Mouse (Mus musculus) midbrain, embryonic 12.5 days (tissue): ENCODE measurements around the gene Vps45. TPM values are rescaled to one million over a fixed set of nuclear protein-coding genes. Genes with fewer than 3 reads are reported as not detected.
"Not testable (repeated sequence)": the region's sequence is repeated elsewhere in the genome, so short reads cannot be mapped to it uniquely, and the experiment has no call there.

ENCODE experiments used
- ATAC-seq: fragments of 200-750 bp; cut with Nextera tagmentation; 2 replicates; pipeline ENCODE4 v1.8.0; 2017; ENCODE audit warnings: low read depth, moderate TSS enrichment, moderate library complexity; ENCODE audit not compliant: low FRiP score
- H3K27ac ChIP-seq: fragments of 300-500 bp; sonication (generic); replicated peaks from 2 replicates; pipeline ENCODE4 v1.5.1; 2016; ENCODE audit warnings: mild to moderate bottlenecking
- H3K27me3 ChIP-seq: fragments of 300-500 bp; sonication (generic); 2 replicates; pipeline ENCODE4 v1.6.1; 2016; ENCODE audit warnings: mild to moderate bottlenecking
- H3K36me3 ChIP-seq: fragments of 300-500 bp; sonication (generic); 2 replicates; pipeline ENCODE4 v1.6.1; 2016
- H3K4me1 ChIP-seq: fragments of 300-500 bp; sonication (generic); 2 replicates; pipeline ENCODE4 v1.6.1; 2016
- H3K4me2 ChIP-seq: fragments of 300-500 bp; sonication (generic); replicated peaks from 2 replicates; pipeline ENCODE4 v1.6.1; 2016; ENCODE audit warnings: mild to moderate bottlenecking, moderate library complexity
- H3K4me3 ChIP-seq: fragments of 300-500 bp; sonication (generic); 2 replicates; pipeline ENCODE4 v1.5.1; 2016; ENCODE audit warnings: mild to moderate bottlenecking
- H3K9ac ChIP-seq: fragments of 300-500 bp; sonication (generic); replicated peaks from 2 replicates; pipeline ENCODE4 v1.6.1; 2016; ENCODE audit warnings: mild to moderate bottlenecking, moderate library complexity
- H3K9me3 ChIP-seq: fragments of 300-500 bp; sonication (generic); 2 replicates; pipeline ENCODE4 v1.6.1; 2016; ENCODE audit warnings: mild to moderate bottlenecking
- WGBS: fragments of 180-500 bp; shearing (Covaris S2); methylation state at CpG from one replicate; pipeline ENCODE4 v1.1.7; 2016; 5-methylcytosine and 5-hydroxymethylcytosine counted together
- polyA plus RNA-seq: library from polyadenylated mRNA; unstranded; fragments of >200 nt; fragmentation: Nextera tagmentation; extraction: Ambion mirVana; gene quantifications from 2 replicates; pipeline ENCODE4 v1.2.1, GENCODE M21; 2016

The Vps45 gene
- polyA plus RNA-seq, 1 experiment from 2014 or later, result 39.7 TPM

DNA sequence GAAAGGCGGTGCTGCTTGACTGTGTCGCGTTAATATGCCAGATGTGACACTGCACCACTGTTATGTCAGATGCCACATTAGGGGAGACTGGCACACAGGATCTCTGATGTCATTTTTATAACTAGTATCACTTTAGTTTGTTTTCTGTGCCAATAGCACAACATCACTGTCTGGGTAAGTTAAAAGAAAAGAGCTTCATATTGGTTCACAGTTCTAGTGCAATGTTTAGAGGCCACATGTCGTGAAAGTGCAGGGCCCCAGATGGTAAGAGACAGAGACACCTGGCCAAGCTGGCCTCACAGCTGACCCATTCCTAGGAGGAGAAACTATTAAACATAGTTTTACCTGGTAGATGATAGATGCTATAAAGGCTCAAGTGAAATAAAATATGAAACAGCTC lies 7.1 kb downstream of the Vps45 start:
- Histone ChIP-seq H3K9me3 (no peaks in the 10 kb centered on the region), H3K27me3 (no peaks in the 10 kb centered on the region), H3K9ac (no peak overlapping the region), H3K4me1 (no peaks in the 10 kb centered on the region), H3K27ac (no peak overlapping the region), H3K36me3 (peaks cover 15% of the 10 kb centered on the region), H3K4me2 (no peak overlapping the region), H3K4me3 (no peak overlapping the region)
- 84% methylated on average over 4 of the region's 4 CpGs for WGBS
- ATAC-seq, result no peak

GRCm38 (mm10) chr3:96050779-96051178 lies 7.5 kb downstream of the Vps45 start:
- no peaks in the 10 kb centered on the region for H3K27me3 ChIP-seq
- H3K9me3 ChIP-seq, result no peaks in the 10 kb centered on the region
- 83% methylated on average over 7 of the region's 7 CpGs for WGBS
- ATAC-seq, result no peak
- H3K27ac ChIP-seq, result no peak overlapping the region
- no peak overlapping the region for H3K9ac ChIP-seq
- H3K36me3 ChIP-seq, result peaks cover 19% of the 10 kb centered on the region
- H3K4me3 ChIP-seq, result no peak overlapping the region
- no peaks in the 10 kb centered on the region for H3K4me1 ChIP-seq
- H3K4me2 ChIP-seq, result no peak overlapping the region

DNA sequence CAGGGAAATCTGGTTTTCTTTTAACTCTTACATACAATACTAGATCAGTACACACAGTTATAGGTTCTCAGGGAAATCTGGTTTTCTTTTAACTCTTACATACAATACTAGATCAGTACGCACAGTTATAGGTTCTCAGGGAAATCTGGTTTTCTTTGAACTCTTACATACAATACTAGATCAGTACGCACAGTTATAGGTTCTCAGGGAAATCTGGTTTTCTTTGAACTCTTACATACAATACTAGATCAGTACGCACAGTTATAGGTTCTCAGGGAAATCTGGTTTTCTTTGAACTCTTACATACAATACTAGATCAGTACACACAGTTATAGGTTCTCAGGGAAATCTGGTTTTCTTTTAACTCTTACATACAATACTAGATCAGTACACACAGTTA lies 13.7 kb downstream of the Vps45 start:
- WGBS, result 87% methylated on average over 3 of the region's 3 CpGs
- not testable (repeated sequence) for H3K4me3 ChIP-seq, H3K27ac ChIP-seq, H3K4me1 ChIP-seq, H3K9ac ChIP-seq, H3K9me3 ChIP-seq, ATAC-seq, H3K27me3 ChIP-seq, H3K4me2 ChIP-seq
- H3K36me3 ChIP-seq, result peaks cover 13% of the 10 kb centered on the region

DNA sequence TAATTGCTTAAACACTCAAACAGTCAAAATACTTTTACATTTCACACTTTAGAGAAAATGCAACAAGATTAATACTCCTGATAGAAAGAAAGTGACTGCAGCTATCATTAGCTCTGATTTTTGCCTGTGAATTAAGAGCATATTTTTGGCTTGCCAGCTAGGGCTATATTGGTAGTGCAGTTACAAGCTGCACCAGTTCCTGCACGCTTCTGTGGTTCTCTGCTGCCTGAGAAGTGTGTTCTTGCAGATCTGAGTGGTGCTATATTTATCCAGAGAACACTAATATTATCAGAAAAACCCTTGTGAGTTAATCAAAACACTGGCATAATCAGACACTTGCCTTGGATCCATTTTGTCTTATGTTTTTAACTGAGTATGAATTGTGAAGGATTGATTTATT lies 15.2 kb downstream of the Vps45 start:
- 81% methylated on average over 1 of the region's 1 CpGs for WGBS
- H3K4me3 ChIP-seq, result no peak overlapping the region
- H3K4me1 ChIP-seq, result no peaks in the 10 kb centered on the region
- no peaks in the 10 kb centered on the region for H3K27me3 ChIP-seq
- H3K27ac ChIP-seq, result no peak overlapping the region
- H3K9me3 ChIP-seq, result no peaks in the 10 kb centered on the region
- H3K9ac ChIP-seq, result no peak overlapping the region
- peaks cover 13% of the 10 kb centered on the region for H3K36me3 ChIP-seq
- no peak for ATAC-seq
- no peak overlapping the region for H3K4me2 ChIP-seq

DNA sequence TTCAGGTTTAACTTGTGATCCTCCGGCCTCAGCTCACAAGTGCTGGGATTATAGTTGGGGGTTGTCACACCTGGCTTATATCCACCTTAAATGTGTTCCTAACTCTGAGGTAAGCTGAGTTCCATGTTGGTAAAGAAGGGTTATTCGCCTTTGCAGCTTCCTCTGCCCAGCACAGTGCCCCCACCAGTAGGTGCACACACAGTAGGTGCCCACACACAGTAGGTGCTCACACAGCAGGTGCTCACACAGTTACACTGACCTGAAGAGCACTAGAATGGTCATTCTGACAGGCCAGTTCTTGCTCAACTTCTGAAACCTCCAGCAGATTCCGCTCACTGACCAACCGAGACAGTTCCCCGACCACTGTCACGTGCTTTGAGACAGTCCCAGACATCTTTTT lies 17.2 kb downstream of the Vps45 start:
- Histone ChIP-seq H3K27ac (no peak overlapping the region), H3K4me1 (no peaks in the 10 kb centered on the region), H3K4me3 (no peak overlapping the region), H3K36me3 (peaks cover 11% of the 10 kb centered on the region), H3K9ac (no peak overlapping the region), H3K9me3 (no peaks in the 10 kb centered on the region), H3K27me3 (no peaks in the 10 kb centered on the region), H3K4me2 (no peak overlapping the region)
- no peak for ATAC-seq
- 96% methylated on average over 6 of the region's 6 CpGs for WGBS

GRCm38 (mm10) chr3:96040663-96041006 lies 17.6 kb downstream of the Vps45 start:
- H3K4me1 ChIP-seq, result no peaks in the 10 kb centered on the region
- no peak overlapping the region for H3K4me3 ChIP-seq
- no peak for ATAC-seq
- H3K9ac ChIP-seq, result no peak overlapping the region
- no peak overlapping the region for H3K4me2 ChIP-seq
- no peaks in the 10 kb centered on the region for H3K9me3 ChIP-seq
- no peaks in the 10 kb centered on the region for H3K27me3 ChIP-seq
- 89% methylated on average over 2 of the region's 2 CpGs for WGBS
- no peak overlapping the region for H3K27ac ChIP-seq
- H3K36me3 ChIP-seq, result peaks cover 10% of the 10 kb centered on the region

DNA sequence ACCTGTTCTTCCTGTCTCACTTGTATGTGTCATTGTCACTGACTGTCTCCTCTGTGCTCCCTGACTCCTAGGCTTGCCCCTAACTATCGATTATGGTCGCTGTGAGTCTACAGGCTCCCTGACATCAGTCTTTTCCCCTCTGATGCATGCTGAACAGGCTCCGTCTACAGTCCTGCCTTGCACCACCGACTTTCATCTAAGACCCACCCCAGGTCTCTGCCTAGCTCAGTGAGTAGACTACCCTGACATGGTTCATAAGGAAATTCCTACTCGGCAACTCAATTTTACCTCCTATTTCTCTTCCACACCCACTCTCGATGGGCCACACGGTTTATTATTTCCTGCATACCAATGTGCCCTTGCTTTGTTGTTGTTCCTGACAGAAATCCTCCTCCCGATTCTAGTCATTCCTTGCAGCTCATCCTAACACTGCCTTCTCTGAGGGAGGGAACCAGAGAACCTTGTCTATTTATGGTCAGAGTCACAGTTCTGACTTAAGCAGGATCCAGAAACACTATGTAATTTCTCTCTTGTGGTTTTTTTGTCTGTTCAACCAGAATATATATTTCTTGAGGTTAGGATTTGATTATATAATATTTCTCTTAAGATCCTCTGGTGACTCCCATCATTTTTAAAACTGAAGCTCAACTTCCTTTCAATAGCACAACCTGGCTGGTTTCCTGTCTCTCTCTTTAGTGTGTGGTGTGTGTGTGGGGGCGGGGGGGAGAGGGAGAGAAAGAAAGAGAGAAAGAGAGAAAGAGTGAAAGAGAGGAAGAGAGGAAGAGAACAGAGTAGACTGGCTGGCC lies 18.2 kb downstream of the Vps45 start:
- Histone ChIP-seq H3K4me3 (no peak overlapping the region), H3K9ac (no peak overlapping the region), H3K4me1 (no peaks in the 10 kb centered on the region), H3K9me3 (no peaks in the 10 kb centered on the region), H3K4me2 (no peak overlapping the region), H3K36me3 (peaks cover 6% of the 10 kb centered on the region), H3K27ac (no peak overlapping the region), H3K27me3 (no peaks in the 10 kb centered on the region)
- no peak for ATAC-seq
- 83% methylated on average over 9 of the region's 9 CpGs for WGBS

DNA sequence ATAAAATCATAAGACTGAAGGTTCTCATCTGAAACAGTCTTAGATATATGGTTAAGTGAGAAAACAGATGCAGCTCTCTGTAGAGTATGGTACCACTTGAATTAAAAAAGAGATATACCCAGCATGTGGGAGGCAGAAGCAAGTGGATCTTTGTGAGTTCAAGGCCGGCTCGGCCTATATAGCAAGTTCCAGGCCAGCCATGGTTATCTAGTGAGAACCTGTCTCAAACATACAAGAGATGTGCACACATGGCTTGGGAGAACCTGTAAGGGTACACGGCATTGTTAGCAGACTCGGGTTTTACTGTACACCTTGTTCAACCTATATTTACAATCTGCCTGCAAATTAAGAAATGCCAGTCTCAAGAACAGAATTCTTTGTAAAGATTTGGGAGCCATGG lies 19.4 kb downstream of the Vps45 start:
- no peaks in the 10 kb centered on the region for H3K9me3 ChIP-seq
- H3K4me3 ChIP-seq, result no peak overlapping the region
- H3K9ac ChIP-seq, result no peak overlapping the region
- H3K4me2 ChIP-seq, result no peak overlapping the region
- H3K36me3 ChIP-seq, result peaks cover 5% of the 10 kb centered on the region; the same call in 1 of the 2 replicates
- H3K4me1 ChIP-seq, result no peaks in the 10 kb centered on the region
- no peak overlapping the region for H3K27ac ChIP-seq
- no peaks in the 10 kb centered on the region for H3K27me3 ChIP-seq
- no peak for ATAC-seq
- 95% methylated on average over 4 of the region's 4 CpGs for WGBS

DNA sequence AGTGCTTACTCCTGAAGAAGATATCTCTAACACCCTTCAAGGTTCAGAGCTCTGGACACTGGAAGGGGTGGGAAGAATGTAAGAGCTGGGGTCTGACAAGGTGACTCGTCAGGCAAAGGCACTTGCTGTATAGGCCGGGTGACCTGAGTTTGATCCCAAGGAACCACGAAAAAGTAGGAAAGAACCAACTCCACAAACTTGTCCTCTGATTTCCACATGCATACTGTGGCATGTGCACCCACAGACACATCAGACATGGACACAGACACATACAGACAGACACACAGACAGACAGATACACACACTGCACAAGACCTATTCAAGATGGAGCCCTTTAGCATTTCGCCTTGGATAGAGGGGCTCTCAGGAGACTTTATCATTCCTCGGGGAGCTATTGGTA lies 20.1 kb downstream of the Vps45 start:
- H3K4me2 ChIP-seq, result no peak overlapping the region
- no peak overlapping the region for H3K9ac ChIP-seq
- H3K27ac ChIP-seq, result no peak overlapping the region
- H3K36me3 ChIP-seq, result peaks cover 8% of the 10 kb centered on the region
- no peaks in the 10 kb centered on the region for H3K4me1 ChIP-seq
- no peak for ATAC-seq
- WGBS, result 84% methylated on average over 5 of the region's 5 CpGs
- no peaks in the 10 kb centered on the region for H3K27me3 ChIP-seq
- H3K9me3 ChIP-seq, result no peaks in the 10 kb centered on the region
- H3K4me3 ChIP-seq, result no peak overlapping the region

DNA sequence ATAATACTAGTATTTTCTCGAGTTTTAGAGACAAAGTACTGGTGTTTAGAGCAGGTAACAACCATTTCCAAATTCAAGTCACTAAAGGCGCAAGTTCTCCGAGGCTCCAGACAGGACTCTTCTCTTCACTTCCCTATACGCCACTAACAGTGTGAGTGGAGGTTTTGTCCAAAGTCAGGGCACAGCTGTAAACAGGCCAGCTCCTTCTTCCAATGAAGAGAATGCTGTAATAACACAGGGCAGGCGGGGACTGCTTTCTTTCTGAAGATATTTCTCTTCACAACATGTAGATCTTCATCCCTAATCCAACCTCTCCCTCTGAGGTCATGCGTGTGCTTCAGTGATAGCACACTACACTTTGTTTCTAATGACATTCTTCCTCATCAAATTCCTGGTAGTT lies 21.5 kb downstream of the Vps45 start:
- no peak for ATAC-seq
- no peak overlapping the region for H3K27ac ChIP-seq
- H3K9me3 ChIP-seq, result no peaks in the 10 kb centered on the region
- no peak overlapping the region for H3K4me2 ChIP-seq
- H3K27me3 ChIP-seq, result no peaks in the 10 kb centered on the region
- H3K4me3 ChIP-seq, result no peak overlapping the region
- 90% methylated on average over 6 of the region's 6 CpGs for WGBS
- H3K9ac ChIP-seq, result no peak overlapping the region
- H3K4me1 ChIP-seq, result no peaks in the 10 kb centered on the region
- H3K36me3 ChIP-seq, result peaks cover 19% of the 10 kb centered on the region

DNA sequence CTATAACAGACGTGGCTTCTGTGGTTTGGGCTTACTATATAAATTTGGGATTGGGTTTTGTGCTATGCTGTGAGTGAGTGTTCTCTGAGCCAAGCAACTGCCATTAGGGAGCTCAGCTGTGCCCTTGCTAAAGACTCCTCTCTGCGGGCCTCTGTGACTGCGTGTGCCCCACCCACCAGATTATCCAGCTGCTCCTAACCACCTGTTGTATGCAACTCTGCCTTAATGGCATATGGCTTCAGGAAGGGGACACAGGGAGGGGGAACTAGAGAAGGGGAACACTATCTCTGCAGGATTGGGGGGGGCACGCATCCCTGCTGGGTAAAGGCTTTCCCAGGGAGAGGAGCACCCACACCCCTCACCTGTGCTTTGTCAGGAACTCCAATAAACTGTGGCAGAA lies 25.2 kb downstream of the Vps45 start:
- Histone ChIP-seq H3K9me3 (no peaks in the 10 kb centered on the region), H3K4me1 (no peaks in the 10 kb centered on the region), H3K27me3 (no peaks in the 10 kb centered on the region), H3K4me2 (no peak overlapping the region), H3K9ac (no peak overlapping the region), H3K4me3 (no peak overlapping the region), H3K27ac (no peak overlapping the region), H3K36me3 (peaks cover 29% of the 10 kb centered on the region)
- WGBS, result 80% methylated on average over 4 of the region's 4 CpGs
- no peak for ATAC-seq

GRCm38 (mm10) chr3:96032652-96033017 lies 25.6 kb downstream of the Vps45 start:
- no peaks in the 10 kb centered on the region for H3K9me3 ChIP-seq
- H3K27me3 ChIP-seq, result no peaks in the 10 kb centered on the region
- WGBS, result 91% methylated on average over 6 of the region's 6 CpGs
- ATAC-seq, result no peak
- peaks cover 29% of the 10 kb centered on the region for H3K36me3 ChIP-seq
- no peak overlapping the region for H3K9ac ChIP-seq
- no peaks in the 10 kb centered on the region for H3K4me1 ChIP-seq
- H3K4me2 ChIP-seq, result no peak overlapping the region
- H3K27ac ChIP-seq, result no peak overlapping the region
- H3K4me3 ChIP-seq, result no peak overlapping the region
